Mouse (Mus musculus) thymus, adult 2 months (tissue): Measurements from ENCODE around the gene Ndufb7. TPM values are rescaled to one million over a fixed set of nuclear protein-coding genes. Genes with fewer than 3 reads are reported as not detected.
"Not testable (repeated sequence)": the region's sequence is repeated elsewhere in the genome, so short reads cannot be mapped to it uniquely, and the experiment has no call there.

ENCODE experiments used
- DNase-seq: peaks from one replicate; pipeline ENCODE4 v3.0.0; 2021
- H3K27ac ChIP-seq: fragments of 200-500 bp; 2 replicates; pipeline ENCODE4 v1.5.1; 2012; ENCODE audit warnings: low read length, control low read depth; ENCODE audit not compliant: control insufficient read depth, insufficient read depth
- H3K27me3 ChIP-seq: fragments of 200-500 bp; 2 replicates; pipeline ENCODE4 v1.6.1; 2012; ENCODE audit warnings: mild to moderate bottlenecking, low read length, moderate library complexity, mixed read lengths; ENCODE audit not compliant: control insufficient read depth, insufficient read depth
- H3K36me3 ChIP-seq: fragments of 200-500 bp; 2 replicates; pipeline ENCODE4 v1.6.1; 2012; ENCODE audit warnings: mild to moderate bottlenecking, low read length, moderate library complexity; ENCODE audit not compliant: control insufficient read depth, insufficient read depth
- H3K4me1 ChIP-seq: fragments of 200-500 bp; replicated peaks from 2 replicates; pipeline ENCODE4 v1.6.1; 2012; ENCODE audit warnings: low read length; ENCODE audit not compliant: control insufficient read depth, insufficient read depth
- H3K4me3 ChIP-seq: fragments of 200-500 bp; 2 replicates; pipeline ENCODE4 v1.5.1; 2012; ENCODE audit warnings: mild to moderate bottlenecking, low read length, control low read depth, moderate library complexity; ENCODE audit not compliant: control insufficient read depth, insufficient read depth
- CTCF ChIP-seq: fragments of 200-500 bp; IDR thresholded peaks from 2 replicates; pipeline ENCODE4 v1.5.1; 2012; ENCODE audit warnings: mild to moderate bottlenecking, control low read depth, low read length, moderate library complexity, borderline replicate concordance; ENCODE audit not compliant: control insufficient read depth, poor library complexity, insufficient read depth; ENCODE audit errors: extremely low read depth
- POLR2A ChIP-seq: fragments of 200-500 bp; IDR thresholded peaks from 2 replicates; pipeline ENCODE4 v1.6.1; 2012; ENCODE audit warnings: mild to moderate bottlenecking, low read length, control low read depth, moderate library complexity; ENCODE audit not compliant: control insufficient read depth, poor library complexity, insufficient read depth; ENCODE audit errors: extremely low read depth
- WGBS: fragments of 180-500 bp; shearing (Covaris S2); methylation state at CpG from one replicate; pipeline ENCODE4 v1.1.7; 2018; 5-methylcytosine and 5-hydroxymethylcytosine counted together
- polyA plus RNA-seq: library from polyadenylated mRNA; depleted of rRNA; stranded (reverse); fragments of >200 nt; gene quantifications from 2 replicates; pipeline ENCODE4 v1.2.3, GENCODE M21; 2012

Ndufb7 gene
- polyA plus RNA-seq, 1 experiment = 498 TPM

DNA sequence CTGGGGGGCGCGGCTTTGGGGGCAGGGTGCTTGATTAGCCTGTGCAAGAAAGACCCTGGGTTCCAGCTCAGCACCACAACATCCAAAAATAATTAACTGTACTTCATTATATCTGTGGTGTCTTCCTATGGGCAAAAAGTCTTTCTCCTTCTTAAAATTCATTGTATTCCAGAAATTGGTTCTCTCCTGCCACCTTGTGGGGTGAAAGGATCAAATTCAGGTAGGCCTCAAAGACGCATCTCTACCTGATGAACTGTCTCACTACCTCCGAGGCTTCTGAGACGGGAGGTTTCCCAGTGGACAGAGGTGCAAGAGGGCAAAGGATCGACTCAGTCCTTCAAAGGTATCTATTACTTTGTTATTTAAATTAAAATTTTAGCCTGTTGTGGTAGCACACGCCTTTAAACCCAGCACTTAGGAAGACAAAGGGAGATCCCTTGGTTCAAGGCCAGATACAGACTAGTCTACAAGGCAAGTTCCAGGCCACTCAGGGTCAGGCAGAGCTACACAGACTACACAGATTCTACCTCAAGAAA lies 24.1 kb downstream of the Ndufb7 start:
- Histone ChIP-seq H3K27ac (no peak overlapping the region), H3K27me3 (no peaks in the 10 kb centered on the region), H3K4me3 (no peak overlapping the region), H3K4me1 (peaks cover 8% of the 10 kb centered on the region), H3K36me3 (no peaks in the 10 kb centered on the region)
- TF ChIP-seq CTCF (no peak), POLR2A (no peak)
- no peak for DNase-seq
- 92% methylated on average over 7 of the region's 7 CpGs for WGBS

DNA sequence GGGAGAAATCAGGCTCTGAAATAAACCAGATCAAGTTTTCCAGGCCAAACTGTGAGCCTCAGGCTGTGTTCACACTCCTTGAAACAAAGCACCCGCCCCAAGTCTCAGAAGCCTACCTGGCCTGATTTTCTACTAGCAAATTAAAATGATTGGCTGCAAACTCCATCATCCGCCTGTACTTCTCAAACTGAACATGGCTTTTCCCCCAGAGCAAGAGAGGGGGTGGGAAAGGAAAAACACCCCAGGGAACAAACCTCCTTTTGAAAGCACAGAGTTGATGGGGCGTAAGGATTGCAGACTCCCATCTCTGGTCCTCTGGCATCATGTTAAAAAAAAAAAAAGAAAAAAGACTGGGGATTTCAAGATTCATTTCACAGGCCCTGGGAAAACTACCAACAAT lies 26.2 kb downstream of the Ndufb7 start:
- DNase-seq = no peak
- WGBS = 96% methylated on average over 3 of the region's 3 CpGs
- Histone ChIP-seq H3K36me3 (no peaks in the 10 kb centered on the region), H3K27ac (no peak overlapping the region), H3K4me1 (peaks cover 8% of the 10 kb centered on the region), H3K4me3 (no peak overlapping the region), H3K27me3 (no peaks in the 10 kb centered on the region)
- TF ChIP-seq POLR2A (no peak), CTCF (no peak)

DNA sequence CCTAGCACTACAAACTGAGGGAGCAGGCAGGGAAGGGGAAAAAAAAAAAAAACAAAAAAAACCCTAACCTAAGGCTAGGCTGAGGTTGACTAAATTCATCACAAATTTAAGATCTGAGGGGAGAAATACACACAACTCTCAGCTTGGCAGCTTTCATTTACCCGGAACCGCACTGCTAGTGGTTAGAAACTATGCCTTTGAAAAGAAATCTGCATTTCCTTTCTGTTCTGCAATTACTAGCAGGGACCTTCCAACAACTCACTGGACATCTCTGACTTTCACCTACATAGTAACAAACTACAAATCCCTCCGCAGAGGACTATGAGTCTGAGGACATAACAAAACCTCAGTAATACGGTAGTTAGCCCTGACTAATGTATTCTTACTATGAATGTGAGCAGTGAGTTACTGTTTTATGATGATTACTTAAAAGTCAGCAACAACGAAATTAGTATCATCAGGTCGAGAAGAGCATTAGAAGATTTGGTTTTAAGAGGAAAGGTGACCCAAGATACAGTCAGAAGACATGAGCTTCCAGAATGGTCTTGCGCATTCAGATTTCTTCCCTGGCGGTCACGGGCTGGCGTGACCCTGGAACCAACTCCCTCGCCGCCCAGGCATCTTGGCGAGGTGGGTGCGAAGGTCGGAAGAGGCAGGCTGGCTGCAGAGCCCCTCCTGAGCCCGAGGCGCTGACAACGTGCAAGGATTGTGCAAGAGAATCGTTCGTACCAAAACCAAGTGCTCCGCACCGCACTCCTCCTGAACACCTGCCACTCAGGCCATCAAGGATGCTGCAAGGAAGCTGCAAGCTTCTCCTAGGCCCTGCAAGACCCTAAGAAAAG lies 27.1 kb downstream of the Ndufb7 start:
- no peak for DNase-seq
- no peaks in the 10 kb centered on the region for H3K36me3 ChIP-seq
- 1% methylated on average over 22 of the region's 22 CpGs for WGBS
- H3K4me1 ChIP-seq = peaks cover 8% of the 10 kb centered on the region
- TF ChIP-seq POLR2A (no peak), CTCF (no peak)
- peak overlapping the region; percentile 32 for H3K27ac ChIP-seq
- H3K27me3 ChIP-seq = no peaks in the 10 kb centered on the region
- H3K4me3 ChIP-seq = peak overlapping the region; percentile 62

DNA sequence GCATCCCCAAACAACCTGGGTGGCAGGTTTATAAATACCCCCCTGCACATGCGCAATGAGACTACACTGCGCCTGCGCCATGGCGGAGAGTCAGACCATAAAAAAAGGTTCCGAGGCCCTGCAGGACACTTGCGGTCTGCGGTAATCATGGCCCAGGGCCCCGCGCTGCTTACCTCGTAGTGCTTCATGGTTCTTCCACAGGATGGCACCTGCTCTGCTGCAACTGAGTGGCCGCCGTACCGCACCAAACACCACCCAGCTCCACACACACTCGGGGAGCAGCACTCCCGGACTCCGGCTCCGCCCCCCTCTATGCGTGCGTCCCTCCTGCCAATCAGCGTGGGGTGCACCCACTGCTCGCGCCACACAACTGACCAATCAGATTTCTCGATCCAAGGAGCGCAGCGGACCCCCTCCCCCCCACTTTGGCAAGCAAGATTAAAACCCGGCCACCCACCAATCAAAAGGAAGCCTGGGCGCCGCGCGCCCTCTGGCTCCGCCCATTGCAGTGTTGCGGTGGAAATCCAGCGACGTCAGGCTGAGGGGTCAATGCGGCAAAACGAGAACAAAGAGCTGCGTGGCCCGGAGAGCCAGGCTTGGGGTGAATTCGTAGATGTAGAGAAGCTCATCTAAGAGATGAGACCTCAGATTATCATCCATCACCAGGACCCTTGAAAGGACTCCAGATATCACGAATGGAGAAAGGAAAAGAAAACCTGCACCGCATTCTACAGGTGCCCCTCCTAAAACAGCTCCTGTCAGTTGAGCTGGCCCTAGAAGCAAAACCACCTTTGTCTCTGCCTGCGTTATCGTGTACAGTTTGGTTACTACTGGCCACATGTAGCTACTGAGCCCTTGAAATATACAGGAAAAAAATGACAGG lies 27.9 kb downstream of the Ndufb7 start:
- TF ChIP-seq POLR2A = peak; percentile 86
- 0 out of 2 replicates have a peak, but pooled peaks have one; percentile 33 for TF ChIP-seq CTCF
- under 1% methylated on average over 43 of the region's 43 CpGs for WGBS
- no peaks in the 10 kb centered on the region for H3K27me3 ChIP-seq
- no peaks in the 10 kb centered on the region for H3K36me3 ChIP-seq
- H3K4me3 ChIP-seq = peak overlapping the region; percentile 62
- H3K27ac ChIP-seq = peak overlapping the region; percentile 75
- H3K4me1 ChIP-seq = peaks cover 8% of the 10 kb centered on the region
- peak; percentile 96 for DNase-seq

DNA sequence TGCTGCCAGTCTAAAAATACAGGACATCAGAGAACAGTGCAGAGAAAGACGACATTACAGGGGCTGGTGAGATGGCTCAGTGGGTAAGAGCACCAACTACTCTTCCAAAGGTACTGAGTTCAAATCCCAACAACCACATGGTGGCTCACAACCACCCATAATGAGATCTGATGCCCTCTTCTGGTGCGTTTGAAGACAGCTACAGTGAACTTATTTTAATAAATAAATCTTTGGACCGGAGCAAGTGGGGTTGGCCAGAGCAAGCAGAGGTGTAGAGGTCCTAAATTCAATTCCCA lies 28.5 kb downstream of the Ndufb7 start:
- H3K4me1 ChIP-seq, H3K36me3 ChIP-seq, H3K27me3 ChIP-seq, H3K4me3 ChIP-seq, DNase-seq: not testable (repeated sequence)
- 29% methylated on average over 3 of the region's 3 CpGs for WGBS
- H3K27ac ChIP-seq = peak overlapping the region; percentile 75; the same call in 1 of the 2 replicates

DNA sequence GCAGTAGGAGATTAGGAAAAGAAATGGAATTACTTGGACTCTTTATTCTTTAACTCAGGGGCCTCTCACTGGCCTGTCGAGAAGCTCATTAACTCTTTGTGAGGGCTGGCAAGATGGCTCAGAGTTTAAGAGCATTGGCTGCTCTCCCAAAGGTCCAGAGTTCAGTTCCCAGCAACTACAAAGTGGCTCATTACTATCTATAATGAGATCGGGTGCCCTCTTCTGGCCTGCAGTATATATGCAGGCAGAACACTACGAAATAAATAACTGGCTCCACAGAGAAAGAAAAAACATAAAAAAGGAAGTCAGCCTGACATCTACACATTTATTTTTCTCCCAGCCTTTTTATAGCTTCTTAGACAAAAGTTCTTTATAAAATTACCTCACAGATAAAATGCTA lies 29.9 kb downstream of the Ndufb7 start:
- TF ChIP-seq POLR2A (no peak), CTCF (no peak)
- no peaks in the 10 kb centered on the region for H3K36me3 ChIP-seq
- H3K4me1 ChIP-seq = peaks cover 8% of the 10 kb centered on the region
- H3K27ac ChIP-seq = no peak overlapping the region
- WGBS = 27% methylated on average over 3 of the region's 3 CpGs
- no peak overlapping the region for H3K4me3 ChIP-seq
- H3K27me3 ChIP-seq = no peaks in the 10 kb centered on the region
- DNase-seq = peak; percentile 41
